Mouse (Mus musculus) liver, postnatal 0 days (tissue): ENCODE results near the gene Rbm11.

Experiments used
- CTCF ChIP-seq: sonication (generic); IDR thresholded peaks from 2 replicates; pipeline ENCODE4 v1.5.1; 2016; ENCODE audit warnings: antibody characterized with exemption, low read depth
- EP300 ChIP-seq: IDR thresholded peaks from 2 replicates; pipeline ENCODE4 v1.6.1; 2016; ENCODE audit warnings: antibody characterized with exemption, low read depth, mild to moderate bottlenecking

DNA sequence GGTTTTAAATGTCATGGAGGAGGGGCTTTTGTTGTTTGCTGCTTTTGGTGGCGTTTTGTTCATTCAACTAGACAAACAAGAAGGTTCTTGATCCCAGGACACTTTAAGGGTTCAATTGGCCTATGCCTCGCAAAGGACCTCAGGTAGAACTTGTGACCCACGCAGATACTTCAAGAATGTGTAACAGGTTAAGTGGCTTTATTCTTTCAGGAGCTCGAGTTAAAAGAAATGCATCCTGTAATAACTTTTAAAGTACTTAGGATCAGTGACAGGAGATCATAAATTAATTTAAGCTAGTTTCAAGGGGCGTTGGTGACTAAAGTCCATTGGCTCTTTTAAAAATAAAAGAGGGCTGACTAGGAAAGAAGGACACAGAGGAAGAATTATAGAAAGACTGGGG lies 10.4 kb upstream of the Rbm11 start:
- TF ChIP-seq CTCF (no peak), EP300 (no peak)
